Mouse (Mus musculus) liver, adult 2 months (tissue): ENCODE data around the gene Snx17.

Source experiments
- CTCF ChIP-seq: fragments of 200-500 bp; IDR thresholded peaks from 2 replicates; pipeline ENCODE4 v1.5.1; 2011; ENCODE audit warnings: low read depth, low read length, control low read depth
- POLR2A ChIP-seq: fragments of 200-500 bp; IDR thresholded peaks from 2 replicates; pipeline ENCODE4 v1.6.1; 2011; ENCODE audit warnings: low read length, control low read depth; ENCODE audit not compliant: insufficient read depth; ENCODE audit errors: extremely low read depth

DNA sequence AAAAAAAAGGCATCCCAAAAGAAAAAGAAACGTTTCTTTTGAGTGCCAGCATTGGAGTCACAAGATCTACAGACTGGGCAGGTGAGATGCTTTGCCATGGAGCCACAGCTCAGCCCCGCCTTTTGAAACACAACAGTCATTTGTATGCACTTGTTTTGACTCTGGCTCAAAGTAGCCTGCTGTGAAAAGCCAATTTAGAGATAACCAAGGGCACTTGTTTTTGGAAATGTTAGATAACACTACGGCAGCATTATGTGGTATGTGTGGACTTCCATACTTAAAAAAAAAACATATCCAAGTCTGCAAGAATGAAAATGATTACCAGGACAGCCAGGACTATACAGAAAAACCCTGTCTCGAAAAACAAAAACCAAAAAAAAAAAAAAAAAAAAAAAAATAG lies 9.3 kb upstream of the Snx17 start:
- TF ChIP-seq CTCF (no peak), POLR2A (no peak)
